Mouse (Mus musculus): ENCODE measurements around the gene Hyal3. TPM values are rescaled to one million over a fixed set of nuclear protein-coding genes. Genes with fewer than 3 reads are reported as not detected.
A peak's percentile ranks its signal among the peaks of the same experiment; 100 is the strongest.

Gene Hyal3
- polyA plus RNA-seq, 1 experiment from 2014 or later = 1.3 TPM

DNA sequence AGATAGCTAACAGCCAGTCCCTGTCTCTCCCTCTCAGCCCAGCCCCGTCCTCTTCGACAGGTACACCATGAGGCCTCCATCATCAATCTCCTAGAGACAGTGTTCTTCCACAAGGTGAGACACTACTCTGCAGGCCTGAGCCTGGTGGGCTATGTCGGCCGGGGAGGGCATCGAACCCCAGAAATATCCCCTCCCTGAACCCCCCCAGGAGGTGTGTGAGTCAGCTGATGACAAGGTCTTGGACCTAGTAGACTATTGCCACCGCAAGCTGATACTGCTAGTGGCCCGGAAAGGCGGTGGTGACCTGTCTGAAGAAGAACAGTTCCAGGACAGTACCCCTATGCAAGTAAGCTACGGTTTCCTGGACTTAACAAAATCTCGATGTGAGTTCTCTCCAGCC lies 31.8 kb upstream of the Hyal3 start:
- Histone ChIP-seq H3K4me3 (replicated peaks; ENCODE audit: low read depth, low read length) (no peak overlapping the region), H3K4me2 (ENCODE audit: low read length) (no peak overlapping the region), H3K4me1 (replicated peaks; ENCODE audit: insufficient read depth, low read length) (peaks cover 41% of the 10 kb centered on the region), H3K36me3 (ENCODE audit: insufficient read depth, low read length) (0 out of 2 replicates have a peak, but pooled peaks cover 8% of the 10 kb centered on the region), H3K27me3 (ENCODE audit: insufficient read depth, low read length) (no peaks in the 10 kb centered on the region), H3K27ac (no peak overlapping the region), H3K9me3 (replicated peaks; ENCODE audit: low read length) (no peaks in the 10 kb centered on the region), H3K9ac (ENCODE audit: low read depth, low read length) (no peak overlapping the region)
- ATAC-seq (replicated peaks; ENCODE audit: low FRiP score, low read depth) (no peak), DNase-seq (ENCODE audit: low spot score) (no peak)
- 84% methylated on average over 10 of the region's 10 CpGs for WGBS
- TF ChIP-seq CTCF (IDR thresholded peaks at IDR 0.05; ENCODE audit: low read depth) = no peak

DNA sequence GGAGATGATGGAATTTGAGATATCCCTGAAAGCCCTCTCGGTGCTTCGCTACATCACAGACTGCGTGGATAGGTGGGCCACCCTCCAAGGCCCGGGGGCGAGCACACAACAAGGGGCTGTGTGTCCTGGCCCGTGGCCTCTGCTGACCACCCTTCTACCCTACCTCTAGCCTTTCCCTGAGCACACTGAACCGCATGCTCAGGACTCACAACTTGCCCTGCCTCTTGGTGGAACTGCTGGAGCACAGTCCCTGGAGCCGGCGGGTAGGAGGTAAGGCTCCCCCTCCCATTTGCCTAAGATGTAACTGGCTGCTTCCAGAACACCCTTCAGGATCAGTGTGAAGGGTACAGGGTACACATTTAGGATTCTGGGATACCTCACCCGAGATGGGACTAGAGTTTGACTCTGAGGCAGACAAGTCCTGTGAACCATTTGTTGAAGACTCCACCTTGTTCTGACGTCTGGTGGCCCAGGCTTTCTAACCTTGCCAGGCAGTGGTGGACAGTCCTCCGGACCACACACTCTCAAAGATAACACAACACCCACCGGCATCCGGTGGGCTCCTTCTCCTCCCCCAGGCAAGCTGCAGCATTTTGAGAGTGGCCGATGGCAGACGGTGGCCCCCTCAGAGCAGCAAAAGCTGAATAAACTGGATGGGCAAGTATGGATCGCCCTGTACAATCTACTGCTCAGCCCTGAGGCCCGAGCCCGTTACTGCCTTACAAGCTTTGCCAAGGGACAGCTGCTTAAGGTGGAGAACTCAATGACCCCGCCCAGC lies 31.1 kb upstream of the Hyal3 start:
- Histone ChIP-seq H3K9me3 (replicated peaks; ENCODE audit: low read length) (no peaks in the 10 kb centered on the region), H3K4me2 (ENCODE audit: low read length) (no peak overlapping the region), H3K27me3 (ENCODE audit: insufficient read depth, low read length) (no peaks in the 10 kb centered on the region), H3K36me3 (ENCODE audit: insufficient read depth, low read length) (0 out of 2 replicates have a peak, but pooled peaks cover 8% of the 10 kb centered on the region), H3K4me1 (replicated peaks; ENCODE audit: insufficient read depth, low read length) (peaks cover 44% of the 10 kb centered on the region), H3K9ac (ENCODE audit: low read depth, low read length) (no peak overlapping the region), H3K27ac (no peak overlapping the region), H3K4me3 (replicated peaks; ENCODE audit: low read depth, low read length) (no peak overlapping the region)
- WGBS = 79% methylated on average over 20 of the region's 20 CpGs
- no peak for ATAC-seq (replicated peaks; ENCODE audit: low FRiP score, low read depth)
- no peak for DNase-seq (ENCODE audit: low spot score)
- TF ChIP-seq CTCF (IDR thresholded peaks at IDR 0.05; ENCODE audit: low read depth) = no peak

DNA sequence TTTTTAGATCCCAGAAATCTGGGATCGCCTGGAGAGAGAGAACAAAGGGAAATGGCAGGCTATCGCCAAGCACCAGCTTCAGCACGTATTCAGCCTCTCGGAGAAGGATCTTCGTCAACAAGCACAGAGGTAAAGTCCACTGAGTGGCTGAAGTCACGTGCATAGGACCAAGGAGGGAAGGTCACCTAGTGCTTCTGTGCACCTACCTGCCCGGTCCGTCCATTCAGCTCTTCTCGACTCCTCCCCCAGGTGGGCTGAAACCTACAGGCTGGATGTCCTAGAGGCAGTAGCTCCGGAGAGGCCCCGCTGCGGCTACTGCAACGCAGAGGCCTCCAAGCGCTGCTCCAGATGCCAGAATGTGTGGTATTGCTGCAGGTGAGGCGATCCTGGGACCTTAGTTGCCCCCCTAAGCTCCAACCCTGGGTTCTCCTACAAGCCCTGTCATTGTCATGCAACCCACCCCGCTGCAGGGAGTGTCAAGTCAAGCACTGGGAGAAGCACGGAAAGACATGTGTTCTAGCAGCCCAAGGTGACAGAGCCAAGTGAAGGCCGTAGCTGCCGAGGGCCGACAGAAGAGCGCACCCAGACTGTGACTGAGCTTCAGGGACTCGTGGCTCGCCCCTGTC lies 30.0 kb upstream of the Hyal3 start:
- DNase-seq (ENCODE audit: low spot score) (peak; percentile 49), ATAC-seq (replicated peaks; ENCODE audit: low FRiP score, low read depth) (no peak)
- H3K27ac ChIP-seq = peak overlapping the region; percentile 76
- H3K9ac ChIP-seq (ENCODE audit: low read depth, low read length) = peak overlapping the region; percentile 68; the same call in 1 of the 2 replicates
- peak overlapping the region; percentile 75 for H3K4me2 ChIP-seq (ENCODE audit: low read length)
- H3K9me3 ChIP-seq (replicated peaks; ENCODE audit: low read length) = no peaks in the 10 kb centered on the region
- peaks cover 45% of the 10 kb centered on the region for H3K4me1 ChIP-seq (replicated peaks; ENCODE audit: insufficient read depth, low read length)
- TF ChIP-seq CTCF (IDR thresholded peaks at IDR 0.05; ENCODE audit: low read depth) = no peak
- peak overlapping the region; percentile 41 for H3K4me3 ChIP-seq (replicated peaks; ENCODE audit: low read depth, low read length)
- 40% methylated on average over 23 of the region's 23 CpGs for WGBS
- H3K36me3 ChIP-seq (ENCODE audit: insufficient read depth, low read length) = no peaks in the 10 kb centered on the region
- no peaks in the 10 kb centered on the region for H3K27me3 ChIP-seq (ENCODE audit: insufficient read depth, low read length)

DNA sequence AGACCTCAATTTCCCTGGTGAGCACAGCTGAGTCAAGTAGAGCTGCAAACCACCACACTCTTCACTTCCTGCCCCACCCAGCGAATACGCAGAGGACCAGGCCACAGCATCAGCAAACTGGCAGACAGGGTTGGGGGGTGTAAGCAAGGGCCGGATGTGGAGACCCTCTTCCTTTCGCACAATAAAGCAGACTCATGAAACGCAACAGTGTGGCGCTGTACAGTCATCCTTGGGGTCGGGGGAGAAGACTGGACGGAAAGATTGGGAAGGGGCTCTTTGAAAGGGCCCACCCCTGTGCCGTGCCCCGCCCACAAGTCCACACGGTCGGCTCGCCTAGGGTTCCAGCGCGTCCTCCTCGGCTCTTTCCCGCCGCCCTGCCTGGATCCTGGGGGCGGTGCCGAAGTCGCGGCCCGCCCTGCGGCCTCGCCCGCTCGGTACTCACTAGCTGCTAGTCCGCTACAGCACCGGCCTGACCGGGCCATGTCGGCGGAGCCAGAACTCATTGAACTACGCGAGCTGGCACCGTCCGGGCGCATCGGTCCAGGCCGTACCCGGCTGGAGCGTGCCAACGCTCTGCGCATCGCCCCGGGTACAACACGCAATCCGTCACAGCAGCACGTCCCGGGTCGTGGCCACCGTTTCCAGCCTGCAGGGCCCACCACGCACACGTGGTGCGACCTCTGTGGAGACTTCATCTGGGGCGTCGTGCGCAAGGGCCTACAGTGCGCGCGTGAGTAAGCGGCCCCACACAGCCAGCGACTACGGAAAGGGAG lies 29.3 kb upstream of the Hyal3 start, which contains the start of gene Rassf1:
TSS of gene Rassf1 (plus strand) at position 439 of the 773 bp plus-strand sequence.
- Histone ChIP-seq H3K4me1 (replicated peaks; ENCODE audit: insufficient read depth, low read length) (peaks cover 52% of the 10 kb centered on the region), H3K36me3 (ENCODE audit: insufficient read depth, low read length) (no peaks in the 10 kb centered on the region), H3K27me3 (ENCODE audit: insufficient read depth, low read length) (no peaks in the 10 kb centered on the region), H3K27ac (peak within 1 kb of the TSS; percentile 76), H3K9me3 (replicated peaks; ENCODE audit: low read length) (no peaks in the 10 kb centered on the region), H3K4me2 (ENCODE audit: low read length) (peak within 1 kb of the TSS; percentile 75), H3K9ac (ENCODE audit: low read depth, low read length) (peak within 1 kb of the TSS; percentile 68), H3K4me3 (replicated peaks; ENCODE audit: low read depth, low read length) (peak within 1 kb of the TSS; percentile 41)
- 0 out of 2 replicates have a peak, but pooled peaks have one; percentile 6 for ATAC-seq (replicated peaks; ENCODE audit: low FRiP score, low read depth)
- DNase-seq (ENCODE audit: low spot score) = peak; percentile 85
- no peak for TF ChIP-seq CTCF (IDR thresholded peaks at IDR 0.05; ENCODE audit: low read depth)
- WGBS = 1% methylated on average over 63 of the region's 63 CpGs

DNA sequence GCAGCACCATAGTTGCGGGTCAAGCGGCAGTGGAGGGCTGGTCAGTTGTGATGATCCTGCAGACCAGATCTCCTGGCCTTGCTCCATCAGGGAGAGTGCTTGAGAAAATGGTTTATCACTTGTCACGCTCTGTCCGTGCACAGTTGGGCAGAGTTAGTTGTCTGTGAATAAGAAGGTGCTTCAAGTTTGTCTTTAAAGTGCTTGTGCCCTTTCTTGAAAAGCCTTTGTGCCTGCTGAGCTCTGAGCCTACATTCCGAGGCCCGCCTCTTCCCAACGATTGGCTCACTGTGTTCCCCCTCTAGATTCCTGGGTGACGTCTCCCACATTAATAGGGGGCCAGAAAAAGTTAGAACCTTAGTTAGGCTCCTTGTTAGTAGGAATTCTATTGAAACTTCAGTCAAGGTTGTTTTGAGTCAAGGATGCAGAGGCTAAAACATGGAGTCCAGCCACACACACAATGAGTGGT lies 28.7 kb upstream of the Hyal3 start:
- peak overlapping the region; percentile 75 for H3K4me2 ChIP-seq (ENCODE audit: low read length)
- WGBS = 14% methylated on average over 8 of the region's 8 CpGs
- DNase-seq (ENCODE audit: low spot score) = peak; percentile 66
- H3K27me3 ChIP-seq (ENCODE audit: insufficient read depth, low read length) = no peaks in the 10 kb centered on the region
- TF ChIP-seq CTCF (IDR thresholded peaks at IDR 0.05; ENCODE audit: low read depth) = no peak
- no peaks in the 10 kb centered on the region for H3K36me3 ChIP-seq (ENCODE audit: insufficient read depth, low read length)
- H3K4me1 ChIP-seq (replicated peaks; ENCODE audit: insufficient read depth, low read length) = peaks cover 54% of the 10 kb centered on the region
- H3K4me3 ChIP-seq (replicated peaks; ENCODE audit: low read depth, low read length) = peak overlapping the region; percentile 41
- no peaks in the 10 kb centered on the region for H3K9me3 ChIP-seq (replicated peaks; ENCODE audit: low read length)
- H3K9ac ChIP-seq (ENCODE audit: low read depth, low read length) = peak overlapping the region; percentile 68
- peak overlapping the region; percentile 76 for H3K27ac ChIP-seq
- ATAC-seq (replicated peaks; ENCODE audit: low FRiP score, low read depth) = no peak

All from kidney, postnatal 0 days (tissue).